Mouse (Mus musculus): ENCODE data around the gene Gm21818. TPM values are rescaled to one million over a fixed set of nuclear protein-coding genes. Genes with fewer than 3 reads are reported as not detected.
"Not testable (repeated sequence)": the region's sequence is repeated elsewhere in the genome, so short reads cannot be mapped to it uniquely, and the experiment has no call there.

Gene Gm21818
- total RNA-seq (2021), result not detected

DNA sequence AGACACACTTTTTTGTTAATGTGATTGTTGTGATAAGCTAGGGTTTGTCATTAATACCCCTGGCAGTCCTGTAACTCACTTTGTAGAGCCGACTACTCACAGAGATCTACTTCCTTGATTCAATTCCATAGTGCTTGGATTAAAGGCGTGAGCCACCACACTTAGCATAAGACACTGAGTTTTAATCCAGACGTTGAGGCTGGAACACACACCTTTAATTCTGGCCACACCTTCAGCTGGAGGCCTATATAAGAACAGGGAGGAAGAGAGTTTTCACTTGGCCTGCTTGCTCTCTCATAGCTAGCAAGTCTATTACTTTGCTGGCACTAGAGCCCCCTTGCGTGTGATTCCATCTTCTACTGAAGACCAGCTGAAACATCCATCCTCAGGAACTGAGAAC lies at the start of gene Gm21818:
TSS of gene Gm21818 (plus strand) at position 301 of the 400 bp plus-strand sequence.
- intact Hi-C loops (cut with DNase I); DNase-seq (ENCODE audit: extremely low spot score in 1 of 2, low spot score in 2 of 2): not testable (repeated sequence)

GRCm38 (mm10) chr13:120139946-120140345 lies 32.3 kb upstream of the Gm21818 start, which contains the start of gene Gm20767:
Gene Gm20767 (plus strand): TSS chr13:120140246.
- DNase-seq (ENCODE audit: extremely low spot score in 1 of 2, low spot score in 2 of 2); intact Hi-C loops (cut with DNase I): not testable (repeated sequence)

DNA sequence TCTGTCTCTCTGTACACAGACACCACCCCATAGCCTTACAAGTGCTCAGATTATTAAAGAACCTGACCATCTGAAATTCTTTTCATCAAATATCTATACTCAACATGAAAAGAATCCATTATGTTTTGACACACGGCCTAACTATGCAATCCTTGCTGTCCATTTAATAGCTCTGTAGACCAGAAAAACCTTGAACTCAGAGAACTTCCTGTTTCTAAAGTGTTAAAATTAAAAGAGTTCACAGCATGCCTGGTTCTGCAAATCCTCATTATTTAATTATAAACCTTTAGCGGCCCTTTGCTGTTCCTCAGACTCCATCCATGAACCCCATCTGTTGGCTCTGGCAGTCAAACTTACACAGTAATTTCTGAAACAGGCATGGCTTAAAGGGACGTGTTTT lies 29.9 kb upstream of the Gm21818 start:
- DNase-seq (ENCODE audit: extremely low spot score in 1 of 2, low spot score in 2 of 2), result not testable (repeated sequence)

GRCm38 (mm10) chr13:120149660-120150407 lies 22.4 kb upstream of the Gm21818 start:
- DNase-seq (ENCODE audit: extremely low spot score in 1 of 2, low spot score in 2 of 2); intact Hi-C loops (cut with DNase I): not testable (repeated sequence)

More for the DNA sequence above, 29.9 kb upstream of the Gm21818 start:
- intact Hi-C loops (cut with DNase I), result not testable (repeated sequence)

GRCm38 (mm10) chr13:120150589-120150988 lies 21.6 kb upstream of the Gm21818 start:
- intact Hi-C loops (cut with DNase I); DNase-seq (ENCODE audit: extremely low spot score in 1 of 2, low spot score in 2 of 2): not testable (repeated sequence)

- not testable (repeated sequence) for DNase-seq (ENCODE audit: extremely low spot score in 1 of 2, low spot score in 2 of 2)
These were observed 3.9 kb upstream of the Gm21818 start for GRCm38 (mm10) chr13:120168301-120168700.

GRCm38 (mm10) chr13:120196189-120196821 lies 24.1 kb downstream of the Gm21818 start:
- DNase-seq (ENCODE audit: extremely low spot score in 1 of 2, low spot score in 2 of 2); intact Hi-C loops (cut with DNase I): not testable (repeated sequence)

More at GRCm38 (mm10) chr13:120168301-120168700, 3.9 kb upstream of the Gm21818 start:
- intact Hi-C loops (cut with DNase I), result not testable (repeated sequence)

- intact Hi-C loops (cut with DNase I); DNase-seq (ENCODE audit: extremely low spot score in 1 of 2, low spot score in 2 of 2): not testable (repeated sequence)
These were observed 43.6 kb downstream of the Gm21818 start, which contains the start of gene Gm21762 for GRCm38 (mm10) chr13:120215847-120216246. Gene Gm21762 (minus strand): TSS chr13:120215947.

DNA sequence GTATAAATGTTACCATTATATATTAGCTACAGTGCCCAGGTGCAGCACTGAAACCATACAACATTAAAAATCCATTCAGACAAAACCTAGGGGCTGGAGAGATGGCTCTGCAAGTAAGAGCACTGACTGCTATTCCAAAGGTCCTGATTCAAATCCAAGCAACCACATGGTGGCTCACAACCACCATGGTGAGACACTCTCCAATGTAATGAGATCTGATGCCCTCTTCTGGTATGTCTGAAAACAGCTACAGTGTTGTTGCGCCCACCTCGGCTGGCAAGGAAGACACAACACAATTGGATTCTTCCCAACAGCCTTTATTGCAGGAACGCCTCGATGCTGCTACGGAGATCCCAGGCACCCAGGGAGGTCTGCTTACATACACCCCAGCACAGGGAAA lies 48.7 kb downstream of the Gm21818 start:
- not testable (repeated sequence) for DNase-seq (ENCODE audit: extremely low spot score in 1 of 2, low spot score in 2 of 2)
- intact Hi-C loops (cut with DNase I), result loop anchor here (10.0 kb wide), 1 partner anchor 386 kb away; the partner anchor contains the start of genes AF067063 and D13Ertd608e

- intact Hi-C loops (cut with DNase I), result loop anchor here (10.0 kb wide), 1 partner anchor 388 kb away; the partner anchor contains the start of genes AF067063 and D13Ertd608e
These were observed 50.9 kb downstream of the Gm21818 start for GRCm38 (mm10) chr13:120223012-120223659.

More at GRCm38 (mm10) chr13:120223012-120223659, 50.9 kb downstream of the Gm21818 start:
- not testable (repeated sequence) for DNase-seq (ENCODE audit: extremely low spot score in 1 of 2, low spot score in 2 of 2)

Other genes starting within 250 kb of the Gm21818 start
- gene Gm21761, start 243.2 kb upstream of the Gm21818 start, total RNA-seq (2021), result not detected
- not detected for gene B020031M17Rik, start 221.6 kb upstream of the Gm21818 start, total RNA-seq (2021)
- gene Gm36079, start 145.4 kb upstream of the Gm21818 start, total RNA-seq (2021), result not detected
- gene Gm21188, start 120.2 kb upstream of the Gm21818 start, total RNA-seq (2021), result not detected
- not detected for gene Gm20767, start 32.2 kb upstream of the Gm21818 start, total RNA-seq (2021)
- not detected for gene Gm21762, start 43.5 kb downstream of the Gm21818 start, total RNA-seq (2021)
- gene Gm21731, start 66.7 kb downstream of the Gm21818 start, total RNA-seq (2021), result not detected
- gene AF067061, start 90.7 kb downstream of the Gm21818 start, total RNA-seq (2021), result not detected
- gene BC147527, start 128.0 kb downstream of the Gm21818 start, total RNA-seq (2021), result not detected
- gene Tcstv3, start 144.4 kb downstream of the Gm21818 start, total RNA-seq (2021), result not detected